Mouse (Mus musculus): ENCODE measurements around the gene Rps18.
"Not testable (repeated sequence)": the region's sequence is repeated elsewhere in the genome, so short reads cannot be mapped to it uniquely, and the experiment has no call there.

Rps18 gene

DNA sequence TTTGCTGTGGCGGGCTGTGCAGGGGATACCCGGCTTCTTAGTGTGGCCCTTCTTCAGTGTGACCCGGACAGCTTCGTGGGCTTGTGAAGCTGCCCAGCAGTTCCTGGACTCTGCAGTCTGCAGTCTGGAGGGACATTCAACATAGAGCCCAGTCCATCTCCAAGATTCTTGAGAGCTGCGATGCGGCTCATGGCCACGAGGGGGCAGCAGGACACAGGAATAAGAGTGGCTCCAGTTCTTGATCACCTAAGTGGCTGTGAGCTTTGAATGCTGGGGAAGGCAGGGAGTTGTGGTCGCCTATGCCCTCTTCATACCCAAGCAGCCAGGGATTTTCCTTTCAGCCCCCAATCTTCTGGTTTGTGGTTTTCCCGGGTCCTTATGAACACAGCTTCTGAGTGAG is 12.7 kb upstream of the Rps18 start:
- DNase-seq, result peak; percentile 76 to 83

GRCm38 (mm10) chr17:33965846-33966550 is 10.2 kb upstream of the Rps18 start:
- DNase-seq, result peak in 1 of 2 experiments; percentile 24

GRCm38 (mm10) chr17:33965082-33965845 is 9.5 kb upstream of the Rps18 start:
- DNase-seq, result no peak

DNA sequence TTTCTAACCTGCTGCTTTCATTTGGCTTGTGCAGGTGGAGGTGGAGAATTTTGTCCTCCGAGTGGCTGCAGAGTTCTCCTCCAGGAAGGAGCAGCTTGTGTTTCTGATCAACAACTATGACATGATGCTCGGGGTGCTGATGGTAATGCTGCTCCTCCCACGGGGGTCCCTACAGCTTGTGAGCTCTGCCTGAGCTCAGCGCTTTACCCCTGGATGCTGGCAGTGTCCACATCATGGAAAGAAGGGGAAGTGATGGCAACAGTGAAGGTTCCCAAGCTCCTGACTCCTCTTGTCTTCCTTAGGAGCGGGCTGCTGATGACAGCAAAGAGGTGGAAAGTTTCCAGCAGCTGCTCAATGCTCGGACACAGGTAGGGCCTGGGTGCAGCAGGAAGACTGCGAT is 7.1 kb upstream of the Rps18 start:
- DNase-seq, result no peak

- DNase-seq, result no peak
Observed at GRCm38 (mm10) chr17:33959948-33960347, 4.1 kb upstream of the Rps18 start.

GRCm38 (mm10) chr17:33959135-33959534 is 3.3 kb upstream of the Rps18 start:
- DNase-seq, result peak in 1 of 2 experiments; percentile 34

- DNase-seq, result peak in 1 of 2 experiments; percentile 20
Observed at GRCm38 (mm10) chr17:33958451-33958850, 2.6 kb upstream of the Rps18 start.

GRCm38 (mm10) chr17:33957493-33957892 is 1.7 kb upstream of the Rps18 start:
- no peak for DNase-seq

- no peak for DNase-seq
Observed at GRCm38 (mm10) chr17:33956336-33956735, 535 bp upstream of the Rps18 start.

DNA sequence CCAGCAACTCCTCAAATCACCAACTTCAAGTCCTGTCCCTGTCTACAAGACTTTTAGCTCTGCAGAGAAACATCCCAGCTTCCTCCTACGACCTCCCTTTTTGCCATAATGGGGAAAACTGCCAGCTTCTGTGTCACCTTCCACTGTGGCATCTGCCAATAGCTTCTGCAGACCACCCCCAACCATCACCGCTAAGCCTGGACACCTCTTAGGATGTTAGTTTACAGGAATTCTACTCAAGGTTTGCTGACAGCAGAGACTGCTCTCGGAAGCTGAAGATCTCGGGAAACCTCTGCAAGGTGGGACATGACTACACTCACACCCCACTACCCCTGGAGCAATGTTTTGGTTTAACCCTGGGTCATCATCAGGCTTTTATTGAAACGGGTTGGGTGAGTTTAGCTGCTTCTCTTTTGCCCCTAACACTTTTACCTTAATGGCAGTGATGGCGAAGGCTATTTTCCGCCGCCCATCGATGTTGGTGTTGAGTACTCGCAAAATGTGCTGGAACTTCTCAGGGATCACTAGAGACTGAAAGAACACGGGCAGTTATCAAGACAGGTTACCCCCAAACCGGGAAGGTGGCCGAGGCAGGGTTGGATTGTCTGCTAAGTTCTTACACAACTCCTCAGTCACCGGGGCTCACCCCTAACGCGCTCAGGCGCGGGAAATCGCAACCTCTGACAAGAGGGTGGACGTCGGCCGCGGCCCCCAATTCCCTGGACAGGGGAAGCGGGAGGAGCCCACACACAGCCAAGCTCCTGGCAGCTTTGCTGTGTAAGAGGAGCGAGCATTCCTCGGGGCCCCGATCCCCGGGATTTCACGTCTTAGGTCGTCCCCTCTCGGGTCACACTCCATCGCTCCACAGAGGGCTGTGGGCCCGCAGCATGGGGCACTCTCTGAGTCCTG is 901 bp downstream of the Rps18 start:
- DNase-seq, result no peak

DNA sequence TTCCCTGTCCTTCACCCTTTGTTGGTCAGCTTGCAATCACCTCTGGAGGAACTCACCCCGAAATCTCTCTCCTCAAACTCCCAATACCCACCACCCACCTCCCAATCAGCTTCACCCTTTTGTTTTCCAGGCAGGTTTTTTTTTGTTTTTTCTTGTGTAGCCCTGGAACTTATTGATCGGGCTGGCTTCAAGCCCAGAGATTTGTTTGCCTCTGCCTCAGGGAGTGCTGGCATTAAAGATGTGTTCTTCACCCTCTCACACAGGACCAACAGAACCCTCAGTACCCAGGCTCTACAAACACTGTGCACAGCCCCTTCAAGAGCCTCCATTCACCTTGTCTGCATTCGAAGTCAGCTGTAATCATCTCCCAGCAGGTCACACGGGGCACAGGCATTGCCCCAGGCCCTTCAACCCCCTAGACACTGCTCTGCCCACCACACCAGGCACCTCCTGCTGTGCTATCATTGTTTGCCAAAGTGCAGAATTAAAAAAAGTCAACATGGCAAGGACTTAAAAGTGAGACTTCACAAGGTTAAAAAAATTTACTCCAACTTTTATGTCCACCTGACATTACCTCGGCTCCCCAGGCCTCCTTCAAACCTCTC is 1.7 kb downstream of the Rps18 start:
- no peak for DNase-seq

DNA sequence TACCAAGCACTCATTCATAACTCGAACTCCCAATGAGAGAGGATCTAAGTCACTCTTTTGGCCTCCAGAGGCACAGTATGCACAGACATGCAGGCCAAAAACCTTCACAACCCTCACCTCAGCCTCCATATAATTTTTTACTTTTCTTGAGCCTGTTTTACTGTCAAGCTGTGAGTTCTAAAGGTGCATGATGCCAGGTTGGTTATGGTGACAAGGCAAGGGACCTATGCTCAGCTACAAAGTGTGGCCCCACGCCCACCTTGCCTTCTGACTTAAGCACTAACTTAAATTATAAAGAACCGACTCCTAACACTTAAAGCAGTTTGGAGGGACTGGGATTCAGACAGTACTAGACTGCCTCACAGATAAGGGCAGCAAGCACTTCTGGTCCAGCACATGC is 2.5 kb downstream of the Rps18 start:
- no peak for DNase-seq

DNA sequence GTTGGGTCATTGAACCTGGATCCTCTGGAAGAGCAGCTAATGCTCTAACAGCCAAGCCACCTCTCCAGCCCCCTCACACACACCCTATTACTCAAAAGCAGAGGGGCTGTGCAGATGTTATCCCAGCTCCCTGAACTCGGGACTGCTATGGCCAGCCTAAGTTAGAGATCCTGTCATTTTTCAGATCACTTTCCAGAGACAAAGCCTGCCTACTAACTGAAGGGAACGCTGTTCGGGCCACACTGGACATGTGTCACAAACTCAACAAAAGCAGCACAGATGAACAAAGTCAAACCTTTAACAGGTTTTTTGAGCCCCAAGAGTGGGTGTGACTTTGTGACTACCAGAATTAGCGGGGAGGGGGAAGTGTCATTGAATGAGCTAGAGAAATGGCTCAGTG is 2.9 kb downstream of the Rps18 start:
- DNase-seq, result no peak

- not testable (repeated sequence) for DNase-seq
Observed at GRCm38 (mm10) chr17:33952015-33952414, 3.8 kb downstream of the Rps18 start.

GRCm38 (mm10) chr17:33951021-33951946 is 4.5 kb downstream of the Rps18 start, which contains the start of gene B3galt4:
B3galt4 (minus strand) TSS chr17:33951488.
- peak; percentile 85 to 88 for DNase-seq

DNA sequence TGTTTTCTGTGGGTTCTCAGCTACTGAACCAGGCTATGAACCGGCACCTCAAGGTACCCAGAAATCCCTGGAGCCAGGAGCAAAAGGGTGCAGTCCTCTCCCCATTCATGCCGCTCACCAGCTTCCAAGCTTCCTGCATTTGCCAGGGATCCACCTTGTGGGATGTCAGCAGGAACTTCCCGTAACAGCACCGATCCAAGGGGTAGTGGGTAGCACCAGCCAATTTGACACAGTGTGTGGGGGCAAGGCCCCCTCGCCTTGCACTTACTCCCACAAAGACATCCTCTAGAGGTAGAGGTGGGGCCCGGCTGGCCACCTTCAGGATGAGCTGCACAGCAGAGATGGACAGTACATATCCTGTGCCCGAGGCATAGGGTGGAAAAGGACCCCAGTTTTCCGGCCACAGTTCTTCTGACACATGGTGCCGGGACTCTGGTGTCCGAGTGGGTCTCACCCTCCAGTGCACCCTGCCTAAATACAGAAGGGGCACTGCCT is 5.6 kb downstream of the Rps18 start:
- no peak for DNase-seq

DNA sequence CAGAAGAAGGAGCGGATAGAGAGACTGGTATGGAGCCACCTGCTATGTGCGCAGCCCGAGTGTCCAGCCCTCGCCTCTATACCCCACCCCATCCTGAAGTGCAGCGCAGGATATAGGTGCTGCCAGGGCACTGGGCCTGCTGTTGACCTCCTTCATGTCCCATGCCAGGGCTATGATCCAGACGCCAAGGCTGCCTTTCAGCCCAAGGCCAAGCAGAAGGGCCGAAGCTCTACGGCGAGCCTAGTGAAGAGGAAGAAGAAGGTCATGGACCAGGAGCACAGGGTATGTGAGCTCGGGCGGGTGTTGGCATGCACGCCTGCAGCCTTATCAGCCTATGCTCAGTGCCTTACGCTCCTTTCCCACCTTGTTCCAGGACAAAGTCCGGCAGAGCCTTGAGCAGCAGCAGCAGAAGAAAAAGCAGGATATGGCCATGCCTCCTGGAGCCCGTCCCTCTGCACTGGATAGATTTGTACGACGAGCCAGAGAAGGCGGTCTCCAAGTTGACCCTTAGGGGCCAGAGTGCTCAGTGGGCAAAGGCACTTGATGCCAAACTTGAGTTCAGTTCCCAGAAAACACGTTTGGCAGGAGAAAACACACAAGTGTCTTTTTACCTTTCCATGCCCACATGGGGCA is 6.8 kb downstream of the Rps18 start:
- DNase-seq, result no peak

DNA sequence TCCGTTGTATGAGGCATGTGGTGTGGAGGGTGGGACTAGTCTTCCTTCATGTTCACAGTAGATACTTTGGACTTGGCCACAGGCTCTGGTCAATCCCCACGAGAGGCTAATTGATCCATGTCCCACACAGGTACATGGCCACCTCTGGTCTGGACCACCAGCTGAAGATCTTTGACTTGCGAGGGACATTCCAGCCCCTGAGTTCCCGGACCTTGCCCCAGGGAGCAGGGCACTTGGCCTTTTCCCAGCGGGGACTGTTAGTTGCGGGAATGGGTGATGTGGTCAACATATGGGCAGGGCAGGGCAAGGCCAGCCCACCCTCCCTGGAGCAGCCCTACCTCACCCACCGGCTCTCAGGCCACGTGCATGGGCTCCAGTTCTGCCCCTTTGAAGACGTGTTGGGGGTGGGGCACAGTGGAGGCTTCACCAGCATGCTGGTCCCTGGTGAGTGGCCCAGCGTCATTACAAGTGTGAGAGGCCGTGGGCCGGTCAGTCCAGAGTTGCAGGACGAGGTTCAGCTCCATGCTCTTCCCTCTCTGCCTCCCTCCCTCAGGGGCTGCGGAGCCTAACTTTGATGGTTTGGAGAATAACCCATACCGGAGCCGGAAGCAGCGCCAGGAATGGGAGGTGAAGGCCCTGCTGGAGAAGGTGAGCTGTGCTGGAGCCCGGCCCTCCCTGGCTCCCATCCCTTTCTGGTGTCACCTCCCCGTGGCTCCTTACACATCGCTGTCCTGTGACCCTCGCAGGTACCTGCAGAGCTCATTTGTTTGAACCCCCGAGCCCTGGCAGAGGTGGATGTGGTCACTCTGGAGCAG is 7.5 kb downstream of the Rps18 start:
- no peak for DNase-seq

GRCm38 (mm10) chr17:33947430-33948089 is 8.2 kb downstream of the Rps18 start:
- peak in 1 of 2 experiments; percentile 17 for DNase-seq
